Mouse (Mus musculus) frontal cortex, postnatal 10 days (tissue): ENCODE results near the gene Aoc3.
"Not testable (repeated sequence)": the region's sequence is repeated elsewhere in the genome, so short reads cannot be mapped to it uniquely, and the experiment has no call there.

Experiments
- DNase-seq, 2 experiments: peaks; one replicate each; pipeline ENCODE4 v3.0.0; 2022; ENCODE audit warnings: low spot score in 2 of 2, mixed read lengths in 1 of 2

The Aoc3 gene

DNA sequence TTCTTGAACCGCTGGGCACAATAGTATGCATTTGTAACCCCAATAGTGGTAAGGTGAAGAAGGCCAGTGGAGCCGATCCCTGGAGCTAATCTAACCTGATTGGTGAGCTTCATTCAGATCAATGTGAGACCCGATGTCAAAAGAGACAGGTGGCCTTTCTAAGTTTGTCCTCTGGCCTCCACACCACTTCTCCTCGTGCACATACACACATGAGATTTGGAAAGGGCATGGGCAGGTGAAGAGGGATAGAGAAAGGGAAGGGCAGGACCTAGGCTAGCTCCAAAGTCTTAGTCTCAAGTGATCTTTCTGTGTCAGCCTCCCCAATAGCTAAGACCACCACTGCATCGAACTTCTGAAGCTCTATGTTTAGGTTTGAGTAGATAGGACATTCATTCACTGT lies 39.7 kb downstream of the Aoc3 start:
- DNase-seq, result no peak

GRCm38 (mm10) chr11:101374421-101374938 lies 44.1 kb downstream of the Aoc3 start:
- DNase-seq, result no peak

GRCm38 (mm10) chr11:101378196-101378595 lies 47.8 kb downstream of the Aoc3 start:
- not testable (repeated sequence) for DNase-seq

DNA sequence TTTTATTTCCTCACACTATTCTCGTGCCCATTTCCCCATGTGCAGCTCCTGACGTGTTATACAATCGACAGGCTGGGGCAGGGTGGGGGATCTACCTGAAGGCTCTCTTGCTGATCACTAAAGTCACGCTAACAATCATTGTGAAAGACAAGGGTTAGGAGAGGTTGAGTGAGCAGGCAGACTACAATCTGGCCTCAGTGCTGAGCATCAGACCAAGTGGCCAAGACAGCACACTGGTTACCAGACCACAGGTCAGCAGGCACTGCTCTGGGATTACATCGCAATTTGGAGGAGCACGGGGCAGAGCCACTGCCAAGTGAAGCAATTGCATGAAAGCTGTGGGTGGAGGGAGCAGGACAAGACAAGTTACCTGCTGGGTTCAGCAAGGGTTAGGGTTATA lies 48.5 kb downstream of the Aoc3 start:
- no peak for DNase-seq

DNA sequence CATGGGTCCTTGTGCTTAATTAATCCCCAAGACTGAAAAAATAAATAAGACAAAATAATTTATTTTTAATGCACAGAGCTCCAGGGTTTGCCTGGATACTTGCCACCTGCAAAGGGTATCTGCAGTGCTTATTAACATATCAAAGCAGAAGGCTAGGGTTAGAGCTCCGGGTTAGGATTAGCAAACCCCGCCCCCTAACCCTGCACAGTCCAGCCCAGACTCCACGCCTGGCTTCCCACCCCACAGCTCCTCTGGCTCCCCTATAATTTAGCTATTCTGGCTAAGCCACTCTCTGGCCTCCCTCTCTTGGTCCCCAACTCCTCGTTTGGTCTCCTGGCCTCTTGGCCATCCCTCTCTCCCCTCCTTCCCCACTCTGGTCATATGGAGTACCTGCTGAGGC lies 51.4 kb downstream of the Aoc3 start:
- no peak for DNase-seq
